Mouse (Mus musculus): ENCODE results near the gene Hipk1.

DNA sequence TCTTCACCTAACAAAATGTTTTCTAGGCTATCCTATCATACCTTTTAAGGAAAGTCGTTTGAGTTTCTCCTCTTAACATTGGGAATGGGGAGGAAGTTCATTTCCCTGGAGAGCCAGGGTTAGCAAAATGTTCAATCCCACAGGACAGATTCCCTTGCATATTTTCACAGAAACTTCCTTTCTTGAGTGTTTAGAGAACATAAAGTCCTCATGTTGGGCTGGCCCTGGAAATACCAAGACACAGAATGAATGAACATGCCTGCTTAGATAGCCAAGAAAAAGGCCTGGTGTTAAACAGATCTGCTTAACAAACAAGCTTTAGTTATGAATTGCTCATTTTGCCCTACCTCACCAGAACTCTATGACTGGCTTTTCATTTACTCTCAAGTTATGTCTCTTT is 1.2 kb upstream of the Hipk1 start:
- no peak for TF ChIP-seq CTCF (conservative IDR thresholded peaks at IDR 0.05; ENCODE audit: low read length)
- TF ChIP-seq NANOG (IDR thresholded peaks at IDR 0.05; ENCODE audit: borderline replicate concordance, low read length): no peak
- TF ChIP-seq POU5F1 (IDR thresholded peaks at IDR 0.05; ENCODE audit: borderline replicate concordance, low read length): no peak
